Mouse (Mus musculus) leukemia stem cell, adult 10-12 weeks (primary cell): Measurements from ENCODE around the gene Cyp2d34. TPM values are rescaled to one million over a fixed set of nuclear protein-coding genes. Genes with fewer than 3 reads are reported as not detected.

Experiments
- polyA plus RNA-seq: library from polyadenylated mRNA; stranded (reverse); fragments of >175 nt; gene quantifications from 2 replicates; pipeline ENCODE4 v1.2.3, GENCODE M21; 2012; ENCODE audit warnings: low replicate concordance

The Cyp2d34 gene
- polyA plus RNA-seq: not detected in 2 replicates

GRCm38 (mm10) chr15:82620531-82621202, at the start of gene Cyp2d34:
Gene Cyp2d34, minus strand, starts transcription at chr15:82620946.

Other genes starting within 250 kb of the Cyp2d34 start
- 0.07 and 0.80 TPM in 2 replicates for gene Cyp2d22, start 240.7 kb downstream of the Cyp2d34 start, polyA plus RNA-seq
- not detected in 2 replicates for gene Cyp2d11, start 226.9 kb downstream of the Cyp2d34 start, polyA plus RNA-seq
- gene Cyp2d10, start 213.8 kb downstream of the Cyp2d34 start, polyA plus RNA-seq: not detected in 2 replicates
- gene Cyp2d9, start 187.5 kb downstream of the Cyp2d34 start, polyA plus RNA-seq: not detected in 2 replicates
- gene Cyp2d12, start 65.9 kb downstream of the Cyp2d34 start, polyA plus RNA-seq: not detected in 2 replicates
- not detected in 2 replicates for gene Cyp2d40, start 143.2 kb upstream of the Cyp2d34 start, polyA plus RNA-seq
- 0.10 TPM in 1 of 2 replicates, not detected in the other for gene Cyp2d26, start 173.3 kb upstream of the Cyp2d34 start, polyA plus RNA-seq